Mouse (Mus musculus): ENCODE measurements around the gene Btbd35f22. TPM values are rescaled to one million over a fixed set of nuclear protein-coding genes. Genes with fewer than 3 reads are reported as not detected.
"Not testable (repeated sequence)": the region's sequence is repeated elsewhere in the genome, so short reads cannot be mapped to it uniquely, and the experiment has no call there.

Gene Btbd35f22
- not detected in 2 replicates for polyA plus RNA-seq (2016; fragmentation: Nextera tagmentation; extraction: Ambion mirVana)

DNA sequence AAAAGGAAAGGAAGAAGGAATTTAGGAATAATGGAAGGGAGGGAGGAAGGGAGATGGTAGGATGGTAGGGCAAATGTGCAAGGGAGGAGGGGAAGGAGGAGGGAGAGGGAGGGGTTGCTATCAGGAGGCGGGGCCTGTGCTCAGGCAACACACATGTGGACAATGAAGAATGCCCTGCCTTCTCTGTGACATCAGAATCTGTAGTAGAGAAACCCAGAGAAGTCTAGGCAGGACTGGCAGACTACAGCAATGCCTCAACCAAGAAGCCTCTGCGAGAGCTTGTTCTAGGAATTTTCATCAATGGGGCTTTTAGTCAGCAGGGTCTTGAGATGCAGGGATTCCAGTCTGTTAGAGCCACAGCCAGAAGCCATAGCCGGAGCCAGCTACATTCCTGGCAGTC, at the start of gene Btbd35f22:
Gene Btbd35f22, plus strand, starts transcription at position 301 of the 400 bp plus-strand sequence.
- no CpG with 5 or more reads among the region's 3 CpGs for WGBS
- H3K4me3 ChIP-seq; H3K4me1 ChIP-seq; H3K27ac ChIP-seq (replicated peaks); DNase-seq (ENCODE audit: low spot score); H3K36me3 ChIP-seq (replicated peaks); H3K9me3 ChIP-seq; H3K27me3 ChIP-seq (replicated peaks; ENCODE audit: low read depth, poor library complexity, severe bottlenecking): not testable (repeated sequence)

Other genes starting within 250 kb of the Btbd35f22 start
- not detected in 2 replicates for gene Gm21637, start 85.8 kb upstream of the Btbd35f22 start, polyA plus RNA-seq (2016; fragmentation: Nextera tagmentation; extraction: Ambion mirVana)
- gene Btbd35f2, start 230.6 kb downstream of the Btbd35f22 start, polyA plus RNA-seq (2016; fragmentation: Nextera tagmentation; extraction: Ambion mirVana): not detected in 2 replicates